Mouse (Mus musculus): ENCODE measurements at regions not wholly inside any gene's neighbourhood (a gene's known extent, or its start where the extent isn't known, plus 50 kb on each side); places are given as distances from the start of the nearest gene placed in this dataset.

- TF ChIP-seq CTCF (IDR thresholded peaks at IDR 0.05; ENCODE audit: extremely low read depth, insufficient read depth, insufficient read length, insufficient replicate concordance), result no peak
- no peak for TF ChIP-seq POLR2A (IDR thresholded peaks at IDR 0.05; ENCODE audit: low read depth, low read length)
Measured at GRCm38 (mm10) chr13:81931199-81931598, 148.3 kb downstream of the Cetn3 start.
